Mouse (Mus musculus) limb, embryonic 11.5 days (tissue): ENCODE results near the gene Tldc2. TPM values are rescaled to one million over a fixed set of nuclear protein-coding genes. Genes with fewer than 3 reads are reported as not detected.

Experiments
- ATAC-seq: fragments of 200-750 bp; cut with Nextera tagmentation; 2 replicates; pipeline ENCODE4 v1.8.0; 2017; ENCODE audit warnings: low read depth; ENCODE audit not compliant: insufficient number of reproducible peaks, low FRiP score, low TSS enrichment
- DNase-seq: peaks from one replicate; pipeline ENCODE4 v3.0.0-alpha.2; 2015; ENCODE audit warnings: low spot score
- H3K27ac ChIP-seq: fragments of 300-500 bp; sonication (generic); replicated peaks from 2 replicates; pipeline ENCODE4 v1.5.1; 2014; ENCODE audit warnings: low read depth, mild to moderate bottlenecking, low read length
- H3K27me3 ChIP-seq: fragments of 300-500 bp; sonication (generic); 2 replicates; pipeline ENCODE4 v1.6.1; 2014; ENCODE audit warnings: mild to moderate bottlenecking, low read length, mixed read lengths; ENCODE audit not compliant: control insufficient read depth, insufficient read depth
- H3K36me3 ChIP-seq: fragments of 300-500 bp; sonication (generic); 2 replicates; pipeline ENCODE4 v1.6.1; 2014; ENCODE audit warnings: mild to moderate bottlenecking, low read length, moderate library complexity, mixed read lengths; ENCODE audit not compliant: control insufficient read depth, insufficient read depth
- H3K4me1 ChIP-seq: fragments of 300-500 bp; sonication (generic); 2 replicates; pipeline ENCODE4 v1.6.1; 2014; ENCODE audit warnings: low read length, mixed read lengths; ENCODE audit not compliant: control insufficient read depth, insufficient read depth
- H3K4me2 ChIP-seq: fragments of 300-500 bp; sonication (generic); 2 replicates; pipeline ENCODE4 v1.6.1; 2014; ENCODE audit warnings: low read depth, mild to moderate bottlenecking, moderate library complexity; ENCODE audit not compliant: severe bottlenecking
- H3K4me3 ChIP-seq: fragments of 300-500 bp; sonication (generic); 2 replicates; pipeline ENCODE4 v1.5.1; 2014; ENCODE audit warnings: low read depth, low read length
- H3K9ac ChIP-seq: fragments of 300-500 bp; sonication (generic); 2 replicates; pipeline ENCODE4 v1.6.1; 2014; ENCODE audit warnings: mild to moderate bottlenecking, low read length
- H3K9me3 ChIP-seq: fragments of 300-500 bp; sonication (generic); 2 replicates; pipeline ENCODE4 v1.6.1; 2016; ENCODE audit warnings: low read length; ENCODE audit not compliant: control insufficient read depth
- WGBS: fragments of 180-500 bp; shearing (Covaris S2); extraction: QIAGEN DNeasy Blood & Tissue Kit; methylation state at CpG from one replicate; pipeline ENCODE4 v1.1.7; 2014; 5-methylcytosine and 5-hydroxymethylcytosine counted together
- polyA plus RNA-seq: library from polyadenylated mRNA; unstranded; fragments of >200 nt; fragmentation: Nextera tagmentation; extraction: Ambion mirVana; gene quantifications from 2 replicates; pipeline ENCODE4 v1.2.1, GENCODE M21; 2014

Tldc2 gene
- polyA plus RNA-seq, 1 experiment from 2014 or later, result not detected

DNA sequence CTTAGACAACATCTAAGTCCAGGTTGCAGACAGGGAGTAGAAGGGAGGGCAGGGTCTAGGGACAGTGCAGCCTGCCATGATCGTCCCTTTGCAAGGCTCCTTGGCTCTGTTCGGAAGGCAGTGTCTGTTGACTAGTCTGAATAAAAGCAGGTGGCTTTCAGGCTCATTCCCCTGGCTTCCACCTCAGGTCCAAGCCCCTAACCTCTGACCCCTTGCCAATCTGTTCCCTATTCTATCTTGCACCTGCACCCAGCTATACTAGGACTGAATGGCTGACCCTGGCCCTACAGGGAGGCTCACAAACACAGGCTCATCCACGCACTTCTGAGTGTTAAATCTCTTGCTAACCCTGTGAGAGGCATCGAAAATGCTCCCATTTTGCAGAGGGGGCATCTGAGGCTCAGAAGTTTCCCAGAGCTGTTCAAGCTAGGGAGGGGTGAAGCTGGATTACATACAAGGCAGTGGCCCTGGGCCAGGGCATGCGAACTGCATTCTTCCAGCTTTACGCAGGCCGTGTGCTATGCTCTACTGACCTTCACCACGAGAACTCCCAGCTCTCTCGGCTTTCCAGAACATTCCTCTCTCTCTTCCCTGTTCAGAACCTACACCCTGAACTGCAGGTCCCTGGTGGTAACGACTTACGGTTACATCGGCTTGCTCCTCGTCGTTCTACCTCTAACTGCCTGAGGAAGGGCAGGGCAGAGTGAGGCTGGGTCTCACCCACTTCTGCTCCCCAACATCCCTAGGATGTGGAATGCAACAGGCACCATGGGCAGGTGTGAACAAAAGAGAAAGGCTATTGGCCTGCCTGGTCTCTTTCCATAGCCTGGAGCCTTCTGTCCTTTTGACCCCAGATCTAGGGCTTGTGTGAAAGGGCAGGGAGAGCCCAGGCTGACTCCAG, 21.6 kb upstream of the Tldc2 start:
- no peak for ATAC-seq
- Histone ChIP-seq H3K9me3 (no peaks in the 10 kb centered on the region), H3K36me3 (peaks cover 2% of the 10 kb centered on the region; the same call in 1 of the 2 replicates), H3K27me3 (no peaks in the 10 kb centered on the region), H3K4me3 (no peak overlapping the region), H3K4me1 (no peaks in the 10 kb centered on the region), H3K9ac (no peak overlapping the region), H3K4me2 (no peak overlapping the region), H3K27ac (no peak overlapping the region)
- WGBS, result 84% methylated on average over 14 of the region's 14 CpGs
- DNase-seq, result no peak

DNA sequence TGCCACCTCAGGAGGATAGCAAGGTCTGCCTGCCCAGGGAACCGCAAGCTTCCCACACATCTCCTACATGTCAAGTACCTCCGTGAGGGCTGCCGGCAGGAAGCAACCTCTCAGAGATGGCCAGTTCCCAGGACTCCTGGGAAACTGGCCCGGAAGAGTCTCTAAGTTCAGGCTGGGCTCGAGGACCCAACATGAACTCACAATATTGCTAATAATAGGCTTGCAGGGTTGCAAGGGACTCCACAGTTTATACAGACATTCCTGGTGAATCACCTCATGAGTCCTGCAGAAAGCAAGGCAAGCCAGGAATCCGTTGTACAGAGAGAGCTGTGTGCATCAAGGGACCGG, 21.0 kb upstream of the Tldc2 start:
- H3K4me1 ChIP-seq, result no peaks in the 10 kb centered on the region
- H3K27ac ChIP-seq, result no peak overlapping the region
- 80% methylated on average over 7 of the region's 7 CpGs for WGBS
- no peaks in the 10 kb centered on the region for H3K9me3 ChIP-seq
- no peaks in the 10 kb centered on the region for H3K27me3 ChIP-seq
- ATAC-seq (no peak), DNase-seq (no peak)
- no peak overlapping the region for H3K9ac ChIP-seq
- 0 out of 2 replicates have a peak, but pooled peaks cover 2% of the 10 kb centered on the region for H3K36me3 ChIP-seq
- no peak overlapping the region for H3K4me3 ChIP-seq
- no peak overlapping the region for H3K4me2 ChIP-seq

DNA sequence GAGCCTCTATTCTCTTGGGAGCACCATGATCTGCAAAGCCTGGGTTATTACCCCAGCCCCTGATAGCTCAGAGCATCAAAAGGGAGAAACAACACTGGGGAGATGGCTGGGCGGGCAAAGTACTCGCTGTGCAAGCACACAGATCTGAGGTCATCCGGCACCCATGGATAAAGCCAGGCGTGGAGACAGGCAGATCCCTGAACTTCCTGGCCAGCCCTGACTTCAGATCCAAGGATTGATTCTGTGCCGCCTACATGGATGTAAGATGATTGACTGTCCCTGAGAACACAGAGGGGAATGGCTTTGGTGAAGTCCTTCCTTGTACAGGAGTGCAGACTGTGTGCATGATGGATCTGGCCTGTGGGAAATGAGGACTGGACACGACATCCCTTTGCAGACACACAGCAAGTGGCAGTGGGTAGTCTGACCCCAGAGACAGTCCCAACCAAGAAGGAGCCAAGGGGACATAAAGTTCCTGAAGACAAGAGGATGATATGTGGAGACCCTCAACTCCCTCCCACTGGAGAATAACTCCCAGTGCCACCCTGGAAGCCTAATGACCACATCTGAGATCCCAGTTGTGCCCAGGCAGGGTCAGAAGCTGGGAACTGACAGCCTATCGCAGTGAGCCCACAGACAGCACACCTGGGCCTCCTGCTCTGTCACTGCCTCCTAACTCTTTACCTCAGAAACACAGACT, 20.0 kb upstream of the Tldc2 start:
- Histone ChIP-seq H3K4me1 (0 out of 2 replicates have a peak, but pooled peaks cover 3% of the 10 kb centered on the region), H3K9me3 (no peaks in the 10 kb centered on the region), H3K27me3 (no peaks in the 10 kb centered on the region), H3K27ac (no peak overlapping the region), H3K36me3 (no peaks in the 10 kb centered on the region), H3K9ac (no peak overlapping the region), H3K4me3 (no peak overlapping the region), H3K4me2 (no peak overlapping the region)
- DNase-seq (no peak), ATAC-seq (no peak)
- 82% methylated on average over 7 of the region's 7 CpGs for WGBS

DNA sequence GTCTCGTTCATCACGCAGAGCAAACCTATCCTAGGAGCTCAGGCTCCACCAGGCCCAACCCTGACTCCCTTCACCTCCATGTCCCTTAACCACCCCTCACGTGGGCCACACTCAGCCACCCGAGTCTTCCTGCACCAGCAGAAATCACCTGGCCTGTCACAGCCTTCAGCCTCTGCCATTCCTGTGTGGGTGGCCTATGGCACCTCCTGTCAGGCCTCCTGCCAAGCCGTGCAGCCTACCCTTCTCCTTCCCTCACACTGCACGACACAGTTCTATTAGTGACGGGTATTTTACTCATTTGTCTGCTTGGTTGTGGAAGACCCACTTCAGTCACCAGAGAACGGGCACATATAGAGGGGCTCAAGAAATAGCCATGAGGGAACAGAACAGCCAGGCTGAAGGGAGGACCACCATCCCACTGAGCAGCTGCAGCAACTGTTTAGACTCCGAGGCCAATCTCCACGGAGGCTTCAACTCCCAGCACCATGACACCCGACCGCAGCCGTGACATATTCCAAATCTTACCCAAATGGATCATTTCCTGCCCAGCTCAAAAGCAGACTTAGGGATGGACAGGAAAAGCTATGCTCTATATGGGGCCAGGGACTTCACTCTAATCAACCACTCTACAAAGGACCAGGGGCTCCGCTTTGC, 18.0 kb upstream of the Tldc2 start:
- H3K36me3 ChIP-seq, result peaks cover 6% of the 10 kb centered on the region
- H3K9me3 ChIP-seq, result no peaks in the 10 kb centered on the region
- H3K4me1 ChIP-seq, result 0 out of 2 replicates have a peak, but pooled peaks cover 11% of the 10 kb centered on the region
- no peak overlapping the region for H3K4me3 ChIP-seq
- H3K9ac ChIP-seq, result no peak overlapping the region
- DNase-seq (no peak), ATAC-seq (no peak)
- H3K27me3 ChIP-seq, result no peaks in the 10 kb centered on the region
- no peak overlapping the region for H3K4me2 ChIP-seq
- no peak overlapping the region for H3K27ac ChIP-seq
- 81% methylated on average over 14 of the region's 14 CpGs for WGBS

DNA sequence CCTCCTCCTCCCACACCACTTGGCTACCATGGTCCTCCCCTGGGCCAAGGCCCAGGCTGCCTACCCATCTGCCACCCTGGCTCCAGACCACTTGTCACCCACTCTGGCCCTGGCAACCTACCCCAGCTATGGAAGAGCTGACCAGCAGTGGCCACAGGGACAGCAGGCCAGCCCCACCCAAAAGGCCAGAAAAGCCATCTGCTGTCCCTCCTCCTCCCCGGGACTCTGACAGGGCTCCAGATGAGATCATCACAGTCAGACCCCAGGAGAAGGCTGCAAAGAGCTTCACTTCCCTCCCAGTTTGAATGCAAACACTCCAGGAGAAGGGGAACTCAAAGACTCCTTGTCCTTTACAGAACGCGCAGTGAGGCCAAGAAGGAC, 17.5 kb upstream of the Tldc2 start:
- Histone ChIP-seq H3K27ac (no peak overlapping the region), H3K9ac (no peak overlapping the region), H3K9me3 (no peaks in the 10 kb centered on the region), H3K4me3 (no peak overlapping the region), H3K27me3 (no peaks in the 10 kb centered on the region), H3K4me2 (no peak overlapping the region), H3K36me3 (peaks cover 6% of the 10 kb centered on the region), H3K4me1 (peaks cover 14% of the 10 kb centered on the region; the same call in 1 of the 2 replicates)
- WGBS, result 69% methylated on average over 3 of the region's 3 CpGs
- ATAC-seq (no peak), DNase-seq (no peak)

DNA sequence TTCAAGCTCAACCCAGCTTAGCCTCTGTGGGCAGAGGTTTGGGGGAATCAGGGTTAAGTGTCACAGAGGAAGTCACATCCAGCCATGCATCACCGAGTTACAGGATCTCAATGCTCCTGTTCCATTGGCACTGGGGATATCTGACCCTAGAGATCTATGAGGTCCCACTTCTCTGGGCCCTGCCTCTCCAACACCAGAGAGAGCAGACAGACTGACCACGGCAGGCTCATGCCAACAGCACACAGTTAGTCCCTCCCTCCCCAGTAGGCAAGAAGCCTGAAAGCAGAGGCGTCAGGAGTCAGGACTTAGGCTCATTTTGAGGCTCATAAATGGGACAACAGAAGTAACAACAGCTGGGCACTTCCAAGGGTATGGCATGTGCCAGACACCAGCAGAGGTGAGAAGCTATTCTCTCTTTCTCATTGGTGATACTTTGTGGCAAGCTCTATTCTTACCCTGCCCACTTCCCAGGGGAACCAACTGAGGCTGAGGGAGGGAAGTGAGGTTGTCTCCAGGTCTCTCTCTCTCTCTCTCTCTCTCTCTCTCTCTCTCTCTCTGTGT, 17.0 kb upstream of the Tldc2 start:
- H3K4me1 ChIP-seq, result peaks cover 19% of the 10 kb centered on the region; the same call in 1 of the 2 replicates
- no peak overlapping the region for H3K9ac ChIP-seq
- 64% methylated on average over 3 of the region's 3 CpGs for WGBS
- no peaks in the 10 kb centered on the region for H3K27me3 ChIP-seq
- H3K27ac ChIP-seq, result no peak overlapping the region
- no peak for DNase-seq
- H3K36me3 ChIP-seq, result peaks cover 8% of the 10 kb centered on the region
- H3K4me2 ChIP-seq, result no peak overlapping the region
- no peaks in the 10 kb centered on the region for H3K9me3 ChIP-seq
- no peak for ATAC-seq
- H3K4me3 ChIP-seq, result no peak overlapping the region

DNA sequence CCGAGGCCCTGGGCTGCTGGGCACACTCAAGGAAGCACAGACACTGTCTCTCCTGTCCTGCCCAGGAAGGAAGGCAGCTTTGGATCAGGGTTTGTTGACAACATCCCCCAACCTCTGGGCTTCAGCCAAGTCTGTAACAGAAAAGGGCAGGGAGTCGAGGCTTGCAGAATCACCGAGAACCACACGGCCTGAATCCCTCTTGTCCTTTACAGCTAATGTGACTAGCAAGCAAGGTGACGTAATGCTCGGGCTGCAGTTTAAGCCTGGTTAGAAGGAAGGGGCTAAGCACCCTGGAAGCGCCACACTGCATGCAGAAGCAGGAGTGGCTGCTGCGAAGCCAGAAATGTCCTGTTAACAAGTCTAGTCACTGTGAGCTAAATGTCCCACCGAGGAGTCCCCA, 16.5 kb upstream of the Tldc2 start:
- WGBS, result 71% methylated on average over 9 of the region's 9 CpGs
- ATAC-seq (no peak), DNase-seq (no peak)
- H3K4me3 ChIP-seq, result no peak overlapping the region
- peaks cover 23% of the 10 kb centered on the region for H3K4me1 ChIP-seq
- peaks cover 8% of the 10 kb centered on the region for H3K36me3 ChIP-seq
- H3K27ac ChIP-seq, result no peak overlapping the region
- no peak overlapping the region for H3K4me2 ChIP-seq
- no peak overlapping the region for H3K9ac ChIP-seq
- H3K27me3 ChIP-seq, result no peaks in the 10 kb centered on the region
- H3K9me3 ChIP-seq, result no peaks in the 10 kb centered on the region

DNA sequence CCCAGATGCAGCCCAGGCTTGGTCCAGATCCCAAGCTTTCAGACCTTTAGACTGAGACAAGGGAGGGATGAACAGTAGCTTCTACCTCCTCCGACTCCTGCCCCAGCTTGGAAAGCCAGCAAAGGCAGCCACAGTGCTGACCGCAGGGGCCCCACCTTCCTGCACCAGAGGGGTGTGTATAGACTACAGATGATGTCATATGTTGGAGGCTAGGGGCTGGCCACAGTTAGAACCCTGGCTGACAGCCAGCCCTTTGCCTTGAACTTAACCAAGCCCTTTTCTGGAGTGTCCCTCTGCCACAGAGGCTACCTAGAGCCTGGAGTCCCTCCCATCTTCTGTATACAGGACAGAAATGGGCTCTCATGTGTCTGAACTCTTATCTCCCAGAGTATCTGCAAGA, 15.3 kb upstream of the Tldc2 start:
- Histone ChIP-seq H3K4me2 (no peak overlapping the region), H3K9me3 (no peaks in the 10 kb centered on the region), H3K36me3 (peaks cover 8% of the 10 kb centered on the region), H3K4me1 (peaks cover 35% of the 10 kb centered on the region), H3K27me3 (no peaks in the 10 kb centered on the region), H3K27ac (no peak overlapping the region), H3K9ac (no peak overlapping the region), H3K4me3 (no peak overlapping the region)
- ATAC-seq, result no peak
- 77% methylated on average over 2 of the region's 2 CpGs for WGBS
- DNase-seq, result no peak
